ENCODE assay signal across 28 mouse cellular contexts in the genomic region with DNA sequence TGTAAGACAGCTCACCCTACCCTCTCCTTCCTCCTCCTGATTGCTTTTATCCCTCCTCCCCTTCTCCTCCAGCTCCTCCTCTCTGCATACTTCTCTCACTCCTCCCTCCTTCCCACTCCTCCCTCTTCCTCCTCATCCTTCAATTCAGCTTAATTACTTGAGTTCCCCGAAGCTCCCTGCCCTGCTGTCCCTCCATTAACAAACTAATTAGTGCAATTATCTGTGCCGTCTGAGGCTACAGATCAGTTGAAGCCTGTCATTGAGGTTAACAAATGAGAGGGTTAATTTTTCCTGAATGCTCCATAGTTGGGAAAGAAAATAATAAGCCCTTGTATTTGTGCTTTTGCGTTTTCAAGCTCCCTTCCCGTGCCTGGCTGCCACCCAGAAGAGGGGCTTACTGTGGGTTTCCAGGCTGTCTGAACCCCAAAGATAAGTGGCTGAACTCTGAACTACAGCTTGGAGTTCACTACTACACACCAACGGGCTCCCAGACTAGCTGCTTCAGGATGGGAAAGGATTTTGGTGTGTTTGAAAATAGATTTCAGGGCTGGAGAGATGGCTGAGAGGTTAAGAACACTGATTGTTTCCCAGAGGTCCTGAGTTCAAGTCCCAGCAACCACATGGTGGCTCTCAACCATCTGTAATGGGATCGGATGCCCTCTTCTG. TPM values are rescaled to one million over a fixed set of nuclear protein-coding genes. Genes with fewer than 3 reads are reported as not detected.
DNase-seq lines count a peak whose midpoint lies in the region; ATAC-seq and TF ChIP-seq lines count a peak whose summit lies in the region.
"Had no signal": no experiment of that assay in that cellular context is flagged by ENCODE, and none has a peak within 500 bp of the region (broad histone marks: within the 10 kb centered on the region; RNA-seq: fewer than 3 reads in every experiment).

No protein-coding gene starts in this region.

- H3K9ac ChIP-seq in heart, postnatal 0 days (replicated peaks; ENCODE audit: low read depth, low read length) = 0 out of 2 replicates have a peak overlapping the region, but pooled peaks have one; percentile 15
- no peak overlapping the region for H3K9ac ChIP-seq in forebrain, embryonic 16.5 days (replicated peaks; ENCODE audit: low read depth, low read length)
- H3K9ac ChIP-seq: hindbrain, embryonic 12.5 days; limb, embryonic 15.5 days; liver, embryonic 13.5 days; neural tube, embryonic 15.5 days had no signal

- no peak for DNase-seq in heart, embryonic 10.5 days (ENCODE audit: low spot score)
- DNase-seq in heart, postnatal 10 days = no peak
- DNase-seq in heart, postnatal 0 days (ENCODE audit: low spot score) = no peak
- no peak for DNase-seq in heart, postnatal 25 days (ENCODE audit: low spot score)
- peak; percentile 89 for DNase-seq in brain, embryonic 14.5 days (ENCODE audit: low read depth)
- no peak for DNase-seq in adipocyte (ENCODE audit: low spot score)
- DNase-seq: adrenal gland, adult 8-10 months; cerebellum, adult 8-10 months; cerebellum, postnatal 25 days; gastrocnemius, postnatal 14 days; kidney, adult 9 months; kidney, postnatal 10 days; layer of hippocampus, adult 9-11 months; liver, embryonic 13.5 days; lung, adult 2 months; lung, postnatal 10 days; midbrain, embryonic 14.5 days; right cerebral cortex, adult 18-20 months had no signal

- H3K27ac ChIP-seq in heart, embryonic 10.5 days = peak overlapping the region; percentile 77; the same call in 1 of the 2 replicates
- H3K27ac ChIP-seq in heart, postnatal 0 days (ENCODE audit: low read depth) = peak overlapping the region; percentile 71
- no peak overlapping the region for H3K27ac ChIP-seq in forebrain, embryonic 16.5 days (ENCODE audit: low read length)
- H3K27ac ChIP-seq: hindbrain, embryonic 12.5 days; limb, embryonic 10.5 days; limb, embryonic 15.5 days; liver, embryonic 13.5 days; macrophage; neural tube, embryonic 15.5 days had no signal

- ATAC-seq in heart, postnatal 0 days (ENCODE audit: insufficient read depth, low read depth) = no peak
- peak; percentile 62 for ATAC-seq in forebrain, embryonic 16.5 days
- no peak for ATAC-seq in erythroblast, adult 5-6 weeks (replicated peaks; ENCODE audit: low FRiP score, poor library complexity, severe bottlenecking)
- ATAC-seq: activated CD4-positive, CD25-positive, alpha-beta regulatory T cell, adult 4 months; CD4-positive, CD25-positive, alpha-beta regulatory T cell, adult 4 months; intestine, postnatal 0 days had no signal

- H3K27me3 ChIP-seq in heart, embryonic 10.5 days (ENCODE audit: insufficient read depth, poor library complexity, severe bottlenecking) = no peaks in the 10 kb centered on the region
- H3K27me3 ChIP-seq in heart, postnatal 0 days (ENCODE audit: control insufficient read depth, insufficient read depth, low read length) = no peaks in the 10 kb centered on the region
- H3K27me3 ChIP-seq in forebrain, embryonic 16.5 days (replicated peaks; ENCODE audit: control insufficient read depth, insufficient read depth, low read length) = peaks cover 2% of the 10 kb centered on the region
- H3K27me3 ChIP-seq: hindbrain, embryonic 12.5 days; limb, embryonic 15.5 days; liver, embryonic 13.5 days had no signal

- TF ChIP-seq EP300 in heart, postnatal 0 days (IDR thresholded peaks at IDR 0.05; ENCODE audit: low read depth) = no peak

- no peak overlapping the region for H3K4me3 ChIP-seq in heart, embryonic 10.5 days
- H3K4me3 ChIP-seq in heart, postnatal 0 days (ENCODE audit: low read depth, low read length) = no peak overlapping the region
- H3K4me3 ChIP-seq in forebrain, embryonic 16.5 days (replicated peaks; ENCODE audit: low read length) = no peak overlapping the region
- H3K4me3 ChIP-seq: hindbrain, embryonic 12.5 days; limb, embryonic 10.5 days; limb, embryonic 15.5 days; liver, embryonic 13.5 days; neural tube, embryonic 15.5 days had no signal

- no peak for TF ChIP-seq CTCF in heart, postnatal 0 days (IDR thresholded peaks at IDR 0.05; ENCODE audit: low read depth)
- no peak for TF ChIP-seq CTCF in brain, embryonic 14.5 days (IDR thresholded peaks at IDR 0.05; ENCODE audit: borderline replicate concordance, extremely low read depth, insufficient read depth, insufficient read length)

- WGBS in heart, embryonic 10.5 days = 43% methylated on average over 6 of the region's 6 CpGs
- 52% methylated on average over 6 of the region's 6 CpGs for WGBS in heart, postnatal 0 days
- 15% methylated on average over 6 of the region's 6 CpGs for WGBS in forebrain, embryonic 16.5 days

- H3K4me2 ChIP-seq in heart, postnatal 0 days (ENCODE audit: low read depth, low read length) = no peak overlapping the region
- H3K4me2 ChIP-seq in forebrain, embryonic 16.5 days (ENCODE audit: low read length) = no peak overlapping the region
- H3K4me2 ChIP-seq: hindbrain, embryonic 12.5 days; limb, embryonic 15.5 days; liver, embryonic 13.5 days; neural tube, embryonic 15.5 days had no signal

- H3K36me3 ChIP-seq in heart, embryonic 10.5 days = peaks cover 24% of the 10 kb centered on the region
- peaks cover 25% of the 10 kb centered on the region for H3K36me3 ChIP-seq in heart, postnatal 0 days (replicated peaks; ENCODE audit: control insufficient read depth, insufficient read depth, low read length)
- H3K36me3 ChIP-seq in forebrain, embryonic 16.5 days (ENCODE audit: control insufficient read depth, insufficient read depth) = peaks cover 8% of the 10 kb centered on the region

- no peak for TF ChIP-seq POLR2A in brain, embryonic 14.5 days (IDR thresholded peaks at IDR 0.05; ENCODE audit: borderline replicate concordance, extremely low read depth, insufficient read depth, insufficient read length, poor library complexity, severe bottlenecking)

- intact Hi-C loops in heart, postnatal 10 days (cut with DNase I) = loop anchor here (10.0 kb wide), 1 partner anchor 457 kb away; the partner anchor contains the start of gene Ssx2ip
- intact Hi-C loops in heart, postnatal 25 days (cut with DNase I) = loop anchor here (10.0 kb wide), 1 partner anchor 397 kb away; no protein-coding TSS in a partner anchor

- H3K4me1 ChIP-seq in heart, embryonic 10.5 days = peaks cover 44% of the 10 kb centered on the region
- H3K4me1 ChIP-seq in heart, postnatal 0 days (ENCODE audit: control insufficient read depth, insufficient read depth) = peaks cover 15% of the 10 kb centered on the region
- peaks cover 7% of the 10 kb centered on the region for H3K4me1 ChIP-seq in forebrain, embryonic 16.5 days (replicated peaks; ENCODE audit: control insufficient read depth, insufficient read depth, low read length)

- H3K9me3 ChIP-seq in heart, embryonic 10.5 days = no peaks in the 10 kb centered on the region
- H3K9me3 ChIP-seq in heart, postnatal 0 days (replicated peaks; ENCODE audit: control insufficient read depth, low read length) = no peaks in the 10 kb centered on the region
- no peaks in the 10 kb centered on the region for H3K9me3 ChIP-seq in forebrain, embryonic 16.5 days (ENCODE audit: control insufficient read depth, low read length)
- H3K9me3 ChIP-seq: hindbrain, embryonic 12.5 days; limb, embryonic 10.5 days; limb, embryonic 15.5 days; liver, embryonic 13.5 days; neural tube, embryonic 15.5 days had no signal

RNA-seq across cellular contexts. Expression of gene 2410004B18Rik, which starts 9.9 kb away (rescaled TPM):
- 43.3 and 55.7 TPM in 2 replicates for polyA plus RNA-seq in heart, embryonic 10.5 days (2016; fragmentation: Nextera tagmentation; extraction: Ambion mirVana)
- 10 to 100 TPM; 22.6 to 23.1 TPM for total RNA-seq in heart, postnatal 10 days (2021)
- total RNA-seq in heart, postnatal 0 days (2014; rRNA removed; ENCODE audit: low replicate concordance) = 9.1 and 12.3 TPM in 2 replicates
- polyA plus RNA-seq in heart, postnatal 0 days (2015; fragmentation: Nextera tagmentation; extraction: Ambion mirVana) = 35.9 and 37.6 TPM in 2 replicates
- total RNA-seq in heart, postnatal 25 days (2021) = 10 to 100 TPM; 16.8 to 18.1 TPM
- 41.1 and 46.6 TPM in 2 replicates for polyA plus RNA-seq in brain, embryonic 14.5 days (2012; rRNA removed)
- 75.8 and 81.0 TPM in 2 replicates for polyA plus RNA-seq in forebrain, embryonic 16.5 days (2015; fragmentation: Nextera tagmentation; extraction: Ambion mirVana)
- total RNA-seq in erythroblast, adult 5-6 weeks (2015; ENCODE audit: low replicate concordance) = 20.1 and 46.9 TPM in 2 replicates
- 11.8 and 14.6 TPM in 2 replicates for total RNA-seq in erythroblast, adult 5-6 weeks (2017; ENCODE audit: low replicate concordance)

RNA-seq across cellular contexts. Expression of gene Bcl10, which starts 25.1 kb away (rescaled TPM):
- polyA plus RNA-seq in heart, embryonic 10.5 days (2016; fragmentation: Nextera tagmentation; extraction: Ambion mirVana) = 39.1 and 41.1 TPM in 2 replicates
- 10 to 100 TPM; 23.8 to 25.8 TPM for total RNA-seq in heart, postnatal 10 days (2021)
- 16.1 and 48.3 TPM in 2 replicates for total RNA-seq in heart, postnatal 0 days (2014; rRNA removed; ENCODE audit: low replicate concordance)
- 32.7 and 35.1 TPM in 2 replicates for polyA plus RNA-seq in heart, postnatal 0 days (2015; fragmentation: Nextera tagmentation; extraction: Ambion mirVana)
- 10 to 100 TPM; 18.1 to 20.4 TPM for total RNA-seq in heart, postnatal 25 days (2021)
- polyA plus RNA-seq in brain, embryonic 14.5 days (2012; rRNA removed) = 17.0 and 19.0 TPM in 2 replicates
- polyA plus RNA-seq in forebrain, embryonic 16.5 days (2015; fragmentation: Nextera tagmentation; extraction: Ambion mirVana) = 38.6 and 49.2 TPM in 2 replicates
- 7.7 and 13.4 TPM in 2 replicates for total RNA-seq in erythroblast, adult 5-6 weeks (2015; ENCODE audit: low replicate concordance)
- total RNA-seq in erythroblast, adult 5-6 weeks (2017; ENCODE audit: low replicate concordance) = 18.0 and 19.2 TPM in 2 replicates

RNA-seq across cellular contexts. Expression of gene Syde2, which starts 40.0 kb away (rescaled TPM):
- 3.1 and 3.4 TPM in 2 replicates for polyA plus RNA-seq in heart, embryonic 10.5 days (2016; fragmentation: Nextera tagmentation; extraction: Ambion mirVana)
- total RNA-seq in heart, postnatal 10 days (2021) = 10 to 100 TPM; 27.4 to 29.0 TPM
- total RNA-seq in heart, postnatal 0 days (2014; rRNA removed; ENCODE audit: low replicate concordance) = 42.0 and 47.1 TPM in 2 replicates
- 10.1 and 10.5 TPM in 2 replicates for polyA plus RNA-seq in heart, postnatal 0 days (2015; fragmentation: Nextera tagmentation; extraction: Ambion mirVana)
- total RNA-seq in heart, postnatal 25 days (2021) = 10 to 100 TPM; 18.1 to 21.5 TPM
- polyA plus RNA-seq in brain, embryonic 14.5 days (2012; rRNA removed) = 1.9 and 3.0 TPM in 2 replicates
- polyA plus RNA-seq in forebrain, embryonic 16.5 days (2015; fragmentation: Nextera tagmentation; extraction: Ambion mirVana) = 0.61 and 0.82 TPM in 2 replicates
- 0.63 and 1.3 TPM in 2 replicates for total RNA-seq in erythroblast, adult 5-6 weeks (2015; ENCODE audit: low replicate concordance)
- 0.60 and 1.3 TPM in 2 replicates for total RNA-seq in erythroblast, adult 5-6 weeks (2017; ENCODE audit: low replicate concordance)
- polyA plus RNA-seq: activated CD4-positive, CD25-positive, alpha-beta regulatory T cell, adult 4 months; CD4-positive, CD25-positive, alpha-beta regulatory T cell, adult 4 months; macrophage had no signal

Comparison
In these comparisons a context has a peak if more than half of its experiments do, and no peak if none do; other contexts are left out.
1. RNA of gene Syde2, which starts 40.0 kb away (total RNA-seq): 42.0 to 47.1 TPM in heart, postnatal 0 days, 27.4 to 29.0 TPM in heart, postnatal 10 days and 18.1 to 21.5 TPM in heart, postnatal 25 days; 0.60 to 1.3 TPM in erythroblast, adult 5-6 weeks; every median in the first group is over 4 times any median in the second.